Mouse (Mus musculus) cerebellum, adult (tissue): Measurements from ENCODE around the gene Siae.

Experiments
- ATAC-seq: cut with Nextera tagmentation; 2 replicates; pipeline ENCODE4 v1.9.2; 2017; ENCODE audit warnings: mild to moderate bottlenecking, moderate library complexity, mixed read lengths; ENCODE audit not compliant: insufficient number of reproducible peaks, low FRiP score, low TSS enrichment

Gene Siae

DNA sequence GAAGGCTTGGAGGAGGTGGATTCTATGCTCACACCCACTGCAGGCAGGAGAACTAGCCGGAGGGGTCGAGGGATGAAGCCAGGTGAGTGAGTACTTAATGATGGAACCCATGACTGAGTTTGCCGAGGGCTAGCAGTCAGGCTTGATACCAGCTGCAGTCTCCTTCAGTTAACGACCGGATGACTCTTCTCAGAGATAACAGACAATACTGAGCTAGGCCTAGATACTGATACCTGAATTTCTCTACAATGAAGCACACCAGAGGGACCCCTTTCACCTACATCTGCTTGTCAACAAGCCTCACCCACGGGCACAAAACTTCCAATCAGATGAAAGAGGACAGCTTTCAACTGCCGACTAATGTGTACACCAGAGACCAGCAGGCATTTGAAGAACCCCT is 110.5 kb downstream of the Siae start:
- ATAC-seq = no peak

- ATAC-seq = no peak
Measured at GRCm38 (mm10) chr9:37669115-37669514, 113.6 kb downstream of the Siae start, which contains the start of gene Panx3. Gene Panx3, minus strand, starts transcription at chr9:37669235.

DNA sequence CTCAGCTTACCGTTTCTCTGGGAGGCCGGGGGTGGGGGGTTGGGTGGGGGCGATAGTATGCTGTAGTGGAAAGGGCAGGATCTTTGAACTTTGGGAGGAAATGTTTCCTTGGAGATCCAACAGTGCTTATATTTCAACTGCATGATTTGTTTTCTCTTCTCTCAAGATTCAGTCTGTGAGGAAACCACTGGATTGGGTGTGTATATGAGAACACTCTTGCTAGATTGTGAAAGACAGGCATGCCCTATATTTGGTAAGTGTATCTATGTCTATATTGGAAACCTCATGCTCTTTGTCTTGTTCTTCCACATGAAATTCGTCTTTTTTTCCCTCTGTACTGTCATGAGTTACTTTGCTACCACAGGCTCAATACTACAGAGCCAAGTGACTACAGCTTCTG is 114.2 kb downstream of the Siae start:
- ATAC-seq = no peak

DNA sequence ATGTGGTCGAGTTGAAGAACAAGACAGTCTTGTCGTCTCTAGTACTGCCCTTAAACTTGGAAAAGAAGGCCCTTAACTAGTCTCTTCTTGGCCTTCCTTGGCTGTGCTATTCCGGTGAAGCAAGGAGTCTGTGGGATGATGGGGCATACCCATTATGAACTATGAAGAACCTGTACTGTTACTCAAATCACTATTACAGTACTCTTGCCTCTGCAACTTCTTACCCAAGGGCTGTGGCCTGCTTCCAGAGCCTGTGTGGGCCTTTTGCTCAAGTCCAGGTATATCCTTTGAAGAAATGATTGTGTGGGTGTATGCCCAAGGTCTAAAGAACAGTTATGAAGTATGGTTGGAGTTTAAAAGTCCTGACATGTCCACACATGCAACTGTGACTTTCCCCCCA is 114.8 kb downstream of the Siae start:
- no peak for ATAC-seq

- no peak for ATAC-seq
Measured at GRCm38 (mm10) chr9:37675287-37675686, 119.8 kb downstream of the Siae start.

- no peak for ATAC-seq
Measured at GRCm38 (mm10) chr9:37681123-37681522, 125.6 kb downstream of the Siae start.

DNA sequence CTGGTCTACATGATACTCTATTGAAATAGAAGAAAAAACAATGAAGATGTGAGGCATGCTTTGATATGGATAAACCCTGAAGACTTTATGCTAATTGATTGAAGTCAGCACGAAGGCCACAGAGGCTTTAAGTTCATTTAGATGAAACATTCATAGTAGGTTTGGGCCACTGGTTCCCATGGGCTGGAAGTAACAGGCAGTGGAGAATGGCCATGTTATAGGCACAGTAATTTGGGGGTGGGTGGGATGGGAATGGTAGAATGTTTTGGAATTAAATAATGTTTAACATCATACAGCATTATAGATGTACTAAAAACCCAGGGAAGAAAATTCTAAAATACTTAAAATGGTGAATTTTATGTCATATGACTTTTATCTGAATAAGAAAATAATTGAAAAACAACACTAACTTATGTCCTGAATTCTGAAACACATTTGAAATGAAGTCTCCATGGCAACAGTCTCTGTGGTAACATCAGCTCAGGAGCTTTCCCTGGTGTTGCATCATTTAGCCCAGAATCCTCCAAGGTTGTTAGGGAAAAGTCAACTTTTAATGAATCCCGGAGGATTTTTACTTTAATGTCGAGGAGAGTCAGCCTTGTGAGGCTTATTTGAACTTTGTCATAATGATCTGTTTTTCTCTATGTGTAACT is 131.9 kb downstream of the Siae start:
- ATAC-seq = no peak

GRCm38 (mm10) chr9:37687941-37688303 is 132.4 kb downstream of the Siae start:
- ATAC-seq = no peak

DNA sequence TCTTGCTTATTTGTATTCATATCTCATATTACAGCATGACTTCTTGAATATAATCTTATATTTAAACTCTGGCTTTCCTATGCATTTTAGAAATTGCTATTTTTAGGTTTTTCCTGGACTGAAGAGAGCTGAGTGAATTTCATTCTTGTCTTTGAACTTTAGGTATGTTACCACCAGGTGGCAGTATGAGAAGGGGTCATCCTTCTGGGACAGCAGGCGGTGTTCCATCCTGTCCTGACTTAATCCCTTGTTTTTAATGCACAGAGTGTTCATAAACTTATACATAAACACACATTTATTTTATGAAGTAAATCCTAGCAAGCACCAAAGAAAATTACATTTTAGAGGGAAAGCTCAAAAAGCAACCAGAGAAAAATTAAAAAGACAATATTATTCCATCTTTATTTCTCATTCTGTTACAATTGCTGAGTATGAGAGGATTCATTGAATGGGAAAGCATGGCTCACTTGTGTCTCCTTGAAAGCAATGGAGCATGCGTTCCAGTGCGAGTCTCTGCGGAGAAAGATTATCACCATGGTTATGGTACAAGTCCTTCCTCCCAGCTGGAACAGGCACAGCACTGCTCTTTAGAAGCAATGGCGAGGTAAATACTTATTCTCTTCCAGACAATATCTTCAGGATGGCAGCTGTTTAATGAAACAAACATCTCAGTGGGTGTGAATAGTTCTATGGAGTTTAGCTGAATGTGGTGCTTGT is 134.6 kb downstream of the Siae start:
- ATAC-seq = no peak
